8 mouse cellular contexts compared by ENCODE assay signal in genomic region chr7:123030295-123030694, GRCm38 (mm10).
A peak's percentile ranks its signal among the peaks of the same experiment; 100 is the strongest.
DNase-seq lines count a peak whose midpoint lies in the region; ATAC-seq and TF ChIP-seq lines count a peak whose summit lies in the region.

No protein-coding gene starts in this region.

- no peak overlapping the region for H3K9ac ChIP-seq in kidney, embryonic 15.5 days
- H3K9ac ChIP-seq in embryonic facial prominence, embryonic 15.5 days: no peak overlapping the region
- H3K9ac ChIP-seq in intestine, embryonic 14.5 days (ENCODE audit: low read length): no peak overlapping the region

- H3K9me3 ChIP-seq in kidney, embryonic 15.5 days (replicated peaks): no peaks in the 10 kb centered on the region
- no peaks in the 10 kb centered on the region for H3K9me3 ChIP-seq in embryonic facial prominence, embryonic 15.5 days (replicated peaks)
- H3K9me3 ChIP-seq in intestine, embryonic 14.5 days (ENCODE audit: control insufficient read depth, low read length): no peaks in the 10 kb centered on the region

- H3K79me2 ChIP-seq in myocyte (ENCODE audit: control insufficient read depth, insufficient read depth): no peaks in the 10 kb centered on the region

- WGBS in kidney, embryonic 15.5 days: 19% methylated on average over 13 of the region's 13 CpGs
- 15% methylated on average over 13 of the region's 13 CpGs for WGBS in embryonic facial prominence, embryonic 15.5 days
- 13% methylated on average over 13 of the region's 13 CpGs for whole genome bisulfite sequencing in intestine, embryonic 14.5 days

- no peak for DNase-seq in kidney, postnatal 25 days
- DNase-seq in intestine, embryonic 14.5 days (ENCODE audit: low spot score): no peak
- no peak for DNase-seq in adrenal gland, adult (ENCODE audit: inconsistent age in 2 of 2, low spot score in 1 of 2)
- no peak for DNase-seq in Muller cell, postnatal 12 days (ENCODE audit: inconsistent ontology term)
- DNase-seq in lung, adult 18-20 months: no peak

- H3K4me2 ChIP-seq in kidney, embryonic 15.5 days: peak overlapping the region; percentile 91
- peak overlapping the region; percentile 87 for H3K4me2 ChIP-seq in embryonic facial prominence, embryonic 15.5 days (replicated peaks)
- H3K4me2 ChIP-seq in intestine, embryonic 14.5 days (ENCODE audit: low read length): peak overlapping the region; percentile 86
- H3K4me2 ChIP-seq in myocyte (ENCODE audit: low read depth): peak overlapping the region; percentile 45

- no peak overlapping the region for H3K27ac ChIP-seq in kidney, embryonic 15.5 days
- no peak overlapping the region for H3K27ac ChIP-seq in embryonic facial prominence, embryonic 15.5 days (replicated peaks)
- no peak overlapping the region for H3K27ac ChIP-seq in intestine, embryonic 14.5 days (ENCODE audit: low read depth)

- no peaks in the 10 kb centered on the region for H3K36me3 ChIP-seq in kidney, embryonic 15.5 days
- H3K36me3 ChIP-seq in embryonic facial prominence, embryonic 15.5 days: no peaks in the 10 kb centered on the region
- H3K36me3 ChIP-seq in intestine, embryonic 14.5 days (ENCODE audit: control insufficient read depth, insufficient read depth, low read length): no peaks in the 10 kb centered on the region
- no peaks in the 10 kb centered on the region for H3K36me3 ChIP-seq in myocyte (ENCODE audit: control insufficient read depth, insufficient read depth)

- peak; percentile 13; the same call in 1 of the 2 replicates for ATAC-seq in kidney, embryonic 15.5 days (replicated peaks; ENCODE audit: low FRiP score)
- ATAC-seq in embryonic facial prominence, embryonic 15.5 days (ENCODE audit: insufficient number of reproducible peaks, low FRiP score, low TSS enrichment, low read depth): no peak
- no peak for ATAC-seq in intestine, embryonic 14.5 days (replicated peaks; ENCODE audit: low FRiP score, low TSS enrichment, low read depth)

- no peak for TF ChIP-seq POLR2A in myocyte (IDR thresholded peaks at IDR 0.05; ENCODE audit: insufficient read length, low read depth)

- H3K27me3 ChIP-seq in kidney, embryonic 15.5 days: no peaks in the 10 kb centered on the region
- H3K27me3 ChIP-seq in embryonic facial prominence, embryonic 15.5 days: no peaks in the 10 kb centered on the region
- no peaks in the 10 kb centered on the region for H3K27me3 ChIP-seq in intestine, embryonic 14.5 days (replicated peaks; ENCODE audit: control insufficient read depth, insufficient read depth, low read length)
- H3K27me3 ChIP-seq in myocyte (ENCODE audit: control insufficient read depth, insufficient read depth, insufficient read length): no peaks in the 10 kb centered on the region

- H3K4me1 ChIP-seq in kidney, embryonic 15.5 days: peaks cover 20% of the 10 kb centered on the region
- peaks cover 14% of the 10 kb centered on the region for H3K4me1 ChIP-seq in embryonic facial prominence, embryonic 15.5 days
- H3K4me1 ChIP-seq in intestine, embryonic 14.5 days (replicated peaks; ENCODE audit: control insufficient read depth, insufficient read depth, low read length): peaks cover 6% of the 10 kb centered on the region

- H3ac ChIP-seq in myocyte (ENCODE audit: control insufficient read depth, insufficient read length): no peak overlapping the region

- peak overlapping the region; percentile 45 for H3K4me3 ChIP-seq in kidney, embryonic 15.5 days (replicated peaks)
- H3K4me3 ChIP-seq in embryonic facial prominence, embryonic 15.5 days (replicated peaks): peak overlapping the region; percentile 40
- peak overlapping the region; percentile 36 for H3K4me3 ChIP-seq in intestine, embryonic 14.5 days (ENCODE audit: low read depth, low read length)
- H3K4me3 ChIP-seq in myocyte: no peak overlapping the region

TF ChIP-seq in myocyte, 11 proteins besides CTCF, POLR2A, EP300 and RAD21:
- TF ChIP-seq USF1 (IDR thresholded peaks at IDR 0.05; ENCODE audit: low read depth) (no peak), MYOG (IDR thresholded peaks at IDR 0.05; ENCODE audit: control insufficient read depth in 1 of 3, insufficient read depth in 1 of 3, insufficient read length in 2 of 3, low read depth in 2 of 3) (no peak), SRF (IDR thresholded peaks at IDR 0.05; ENCODE audit: control insufficient read depth, insufficient read length, low read depth) (no peak), TCF3 (IDR thresholded peaks at IDR 0.05; ENCODE audit: insufficient read length, low read depth) (no peak), MAX (IDR thresholded peaks at IDR 0.05; ENCODE audit: low read depth) (no peak), CEBPB (IDR thresholded peaks at IDR 0.05; ENCODE audit: insufficient read depth, poor library complexity, severe bottlenecking) (no peak), E2F4 (IDR thresholded peaks at IDR 0.05; ENCODE audit: insufficient read depth) (no peak), TCF12 (IDR thresholded peaks at IDR 0.05; ENCODE audit: insufficient read depth, poor library complexity, severe bottlenecking) (no peak), MYOD1 (IDR thresholded peaks at IDR 0.05; ENCODE audit: control insufficient read depth in 1 of 3, insufficient read length in 2 of 3, low read depth in 2 of 3) (no peak)
TF ChIP-seq in myocyte: peak in this region for 0.
